Mouse (Mus musculus) monocyte, adult 5-6 weeks (primary cell): ENCODE measurements around the gene Btk. TPM values are rescaled to one million over a fixed set of nuclear protein-coding genes. Genes with fewer than 3 reads are reported as not detected.

Experiments
- ATAC-seq: fragments of 153-309, 156-312 bp; replicated peaks from 2 replicates; pipeline ENCODE4 v1.8.0; 2017; ENCODE audit warnings: mild to moderate bottlenecking; ENCODE audit not compliant: low TSS enrichment, insufficient number of reproducible peaks, severe bottlenecking, poor library complexity, low FRiP score
- total RNA-seq: library from RNA; stranded (forward); fragments of 200-1000, 200-491, 200-594 nt; gene quantifications from 3 replicates; pipeline ENCODE4 v1.2.3, GENCODE M21; 2017

Gene Btk
- total RNA-seq, 1 experiment from 2014 or later, result 82.3 TPM

DNA sequence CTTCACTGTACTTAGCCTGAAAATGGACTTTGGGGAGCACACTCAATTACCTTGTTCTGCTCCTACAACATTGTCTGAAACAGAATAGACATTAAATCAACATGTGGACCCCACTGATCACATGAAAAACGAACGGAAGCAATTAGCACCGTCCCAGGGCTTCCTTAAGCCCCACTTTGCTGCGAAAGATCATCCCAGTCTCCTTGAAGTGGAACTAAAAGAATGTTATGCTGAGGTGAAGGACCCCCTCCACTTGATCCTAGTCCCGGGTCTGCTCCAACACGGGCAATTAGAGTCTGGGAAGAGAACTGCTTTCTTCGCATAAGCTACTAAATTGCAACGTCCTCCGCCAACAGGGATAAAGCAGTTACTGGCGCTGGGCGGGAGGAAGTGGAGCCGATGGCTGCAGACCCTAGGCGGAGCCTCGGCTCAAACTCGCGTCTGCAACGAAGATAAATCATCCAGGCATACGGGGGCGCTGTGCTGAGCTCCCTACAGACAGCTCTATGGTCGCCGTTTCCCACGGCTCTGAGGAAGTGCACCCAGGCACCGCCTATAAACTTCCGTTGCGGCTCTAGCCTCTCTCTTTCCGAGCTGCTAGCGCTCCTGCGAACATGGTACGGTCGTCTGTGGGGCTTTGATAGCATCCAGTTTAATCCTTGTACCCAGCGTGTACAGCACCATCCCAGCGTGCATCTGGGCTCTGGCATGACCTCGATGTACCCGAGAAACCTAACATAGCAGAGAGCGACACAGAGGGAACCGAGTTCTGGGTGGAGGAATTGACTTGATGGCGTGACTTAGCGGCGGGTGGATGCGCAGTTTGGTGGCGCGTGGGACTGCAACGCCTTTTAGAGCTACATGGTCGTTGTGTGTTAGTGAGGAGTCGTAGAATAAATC lies 2.0 kb upstream of the Btk start, which contains the start of gene Rpl36a:
Gene Rpl36a (plus strand): TSS at position 552 of the 900 bp plus-strand sequence.
- peak; percentile 93 for ATAC-seq

- no peak for ATAC-seq
Measured at GRCm38 (mm10) chrX:134582270-134582669, 1.1 kb downstream of the Btk start.

DNA sequence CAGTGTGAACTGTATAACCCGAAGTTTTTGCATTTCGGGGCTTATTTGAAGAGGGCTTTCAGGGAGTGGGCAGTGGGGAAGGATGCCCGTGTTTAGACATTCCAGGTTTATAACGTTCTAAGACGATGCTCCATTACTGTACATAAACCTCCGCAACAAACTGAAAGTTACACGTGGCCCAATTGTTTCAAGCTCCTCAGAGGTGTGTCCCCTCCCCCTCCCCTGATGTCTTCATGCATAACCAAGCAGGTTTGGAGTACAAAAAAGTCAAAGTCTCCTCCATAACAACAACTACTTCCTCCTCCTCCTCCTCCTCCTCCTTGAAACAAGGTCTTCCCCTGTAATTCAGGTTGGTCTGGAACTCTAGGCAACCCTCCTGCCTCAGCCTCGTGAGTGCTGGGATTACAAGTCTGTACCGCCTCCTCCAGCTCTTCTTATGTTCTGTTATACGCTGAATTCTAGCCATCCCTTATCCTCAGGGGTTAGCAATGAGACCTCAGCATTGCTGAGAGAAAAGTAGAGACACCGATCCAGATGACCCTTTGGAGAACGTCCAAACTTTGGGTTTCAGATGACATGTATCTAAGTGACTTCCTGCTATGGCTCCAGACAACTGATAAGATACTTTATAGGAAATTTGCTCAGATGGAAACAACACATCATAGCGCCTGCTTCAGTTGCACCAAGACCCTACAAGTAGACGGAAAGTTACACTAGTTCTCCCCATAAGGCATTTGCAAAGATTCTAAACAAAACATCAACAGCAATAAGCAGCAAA lies 2.7 kb downstream of the Btk start:
- ATAC-seq, result no peak

DNA sequence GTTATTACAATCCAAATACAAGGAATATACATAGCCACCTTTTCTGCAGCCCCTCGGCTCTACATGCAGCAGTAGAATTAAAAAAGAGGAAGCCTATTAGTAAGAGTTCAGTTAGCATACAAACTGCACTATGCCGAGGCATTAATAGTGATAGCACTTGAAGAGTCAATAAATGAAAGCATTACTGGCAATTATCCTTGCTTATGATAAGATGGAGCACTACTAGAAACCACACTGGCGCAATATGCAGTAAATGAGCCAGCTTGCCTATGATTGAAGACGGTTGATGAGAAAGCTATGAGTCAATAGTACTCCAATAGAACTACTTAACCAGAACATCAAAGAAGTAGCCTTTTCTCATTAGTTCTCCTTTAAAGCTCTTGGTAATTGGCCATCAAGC lies 5.5 kb downstream of the Btk start:
- ATAC-seq, result no peak

- ATAC-seq, result no peak
Measured at GRCm38 (mm10) chrX:134566536-134567222, 16.7 kb downstream of the Btk start.

- ATAC-seq, result no peak
Measured at GRCm38 (mm10) chrX:134564326-134564725, 19.0 kb downstream of the Btk start.

DNA sequence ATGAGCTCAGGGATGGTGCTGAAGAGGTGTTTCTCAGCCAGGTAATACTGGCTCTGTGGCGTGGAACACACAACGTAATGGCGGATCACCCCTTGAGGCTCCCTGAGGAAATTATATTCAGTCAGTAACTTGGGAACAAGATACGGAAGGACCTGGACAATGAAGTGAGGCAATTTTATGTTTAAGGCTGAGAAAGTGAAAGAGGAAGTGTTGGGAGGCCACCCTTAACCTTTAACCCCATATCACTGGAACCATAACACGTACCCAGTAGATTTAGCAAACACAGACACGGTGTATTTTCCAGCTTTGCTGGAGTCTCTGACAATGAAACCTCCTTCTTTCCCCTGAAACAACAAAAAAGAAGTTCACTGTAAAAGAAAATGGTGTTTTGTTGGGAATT lies 28.9 kb downstream of the Btk start:
- peak; percentile 61; the same call in 1 of the 2 replicates for ATAC-seq

GRCm38 (mm10) chrX:134553326-134553725 lies 30.0 kb downstream of the Btk start:
- no peak for ATAC-seq

- no peak for ATAC-seq
Measured at GRCm38 (mm10) chrX:134550903-134551302, 32.5 kb downstream of the Btk start.

GRCm38 (mm10) chrX:134547330-134547729 lies 36.0 kb downstream of the Btk start:
- ATAC-seq, result no peak

DNA sequence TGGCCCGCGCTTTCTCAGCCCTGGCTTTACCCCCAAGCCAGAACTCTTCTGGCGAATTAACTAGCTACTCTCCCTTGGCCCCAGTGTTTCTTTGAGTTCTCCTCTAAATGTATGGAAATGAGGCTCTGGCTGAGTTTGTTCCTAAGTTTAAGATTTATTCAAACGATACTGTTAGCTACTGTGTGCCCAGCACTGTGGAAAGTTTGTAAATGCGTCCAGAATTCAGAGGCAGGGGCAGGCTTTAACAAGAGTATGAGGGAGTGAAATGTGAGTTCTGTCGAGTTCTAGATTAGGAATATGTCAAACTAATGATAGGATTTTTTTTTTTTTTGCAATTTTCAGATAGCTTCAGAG lies 41.4 kb downstream of the Btk start:
- ATAC-seq, result no peak

DNA sequence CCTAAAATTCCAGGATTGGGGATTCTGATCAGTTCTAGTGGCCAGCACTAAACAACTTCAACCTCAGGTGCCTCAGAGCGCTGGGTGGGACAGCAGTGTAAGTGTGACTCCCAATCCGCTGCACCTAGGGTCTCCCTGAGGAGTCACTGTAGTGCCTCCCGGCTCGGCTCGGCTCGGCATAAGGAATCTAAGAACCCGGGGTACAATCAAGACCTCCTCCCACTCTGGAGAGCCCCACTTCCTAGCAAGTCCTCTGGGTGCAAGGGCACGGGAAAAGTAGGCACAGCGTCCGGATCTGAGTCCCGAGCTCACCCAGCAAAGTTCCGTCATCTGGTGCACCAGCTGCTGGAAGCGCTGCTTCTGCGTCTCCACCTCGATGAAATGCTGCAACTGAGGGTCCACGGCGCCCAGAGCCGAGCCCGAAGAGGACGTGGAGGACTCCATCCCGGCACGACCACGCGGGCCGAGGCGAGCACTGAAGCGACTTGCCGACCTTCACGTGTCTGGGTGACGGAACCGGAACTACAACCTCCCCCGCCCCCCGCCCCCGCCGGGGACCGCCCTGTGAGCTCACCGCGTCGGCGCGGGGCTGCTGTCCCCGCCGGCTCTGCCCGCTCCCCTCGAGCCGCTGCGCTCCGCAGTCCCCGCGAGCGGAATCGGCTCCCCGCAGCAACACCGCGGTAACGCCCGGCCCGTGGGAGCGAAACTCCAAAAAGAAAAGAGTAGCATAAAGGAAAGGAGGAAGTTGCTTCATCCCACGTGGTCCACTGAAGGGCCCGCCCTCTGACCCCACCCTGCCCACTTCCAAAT lies 42.0 kb downstream of the Btk start, which contains the start of gene Timm8a1:
Gene Timm8a1 (minus strand): TSS at position 721 of the 810 bp plus-strand sequence.
- ATAC-seq, result peak; percentile 77

- no peak for ATAC-seq
Measured at GRCm38 (mm10) chrX:134540414-134541135, 42.8 kb downstream of the Btk start.

DNA sequence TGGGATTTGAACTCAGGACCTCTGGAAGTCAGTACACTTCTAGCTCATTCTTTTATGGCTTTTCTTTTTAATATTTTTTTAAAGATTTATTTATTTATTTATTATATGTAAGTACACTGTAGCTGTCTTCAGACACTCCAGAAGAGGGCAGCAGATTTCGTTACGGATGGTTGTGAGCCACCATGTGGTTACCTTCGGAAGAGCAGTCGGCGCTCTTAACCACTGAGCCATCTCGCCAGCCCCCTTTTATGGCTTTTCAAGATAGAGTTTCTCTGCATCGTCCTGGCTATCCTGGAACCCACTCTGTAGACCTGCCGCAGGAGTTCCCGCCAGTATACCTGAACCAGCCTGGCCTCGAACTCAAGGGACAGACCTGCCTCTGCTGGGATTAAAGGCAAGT lies 43.6 kb downstream of the Btk start:
- 0 out of 2 replicates have a peak, but pooled peaks have one; percentile 20 for ATAC-seq

DNA sequence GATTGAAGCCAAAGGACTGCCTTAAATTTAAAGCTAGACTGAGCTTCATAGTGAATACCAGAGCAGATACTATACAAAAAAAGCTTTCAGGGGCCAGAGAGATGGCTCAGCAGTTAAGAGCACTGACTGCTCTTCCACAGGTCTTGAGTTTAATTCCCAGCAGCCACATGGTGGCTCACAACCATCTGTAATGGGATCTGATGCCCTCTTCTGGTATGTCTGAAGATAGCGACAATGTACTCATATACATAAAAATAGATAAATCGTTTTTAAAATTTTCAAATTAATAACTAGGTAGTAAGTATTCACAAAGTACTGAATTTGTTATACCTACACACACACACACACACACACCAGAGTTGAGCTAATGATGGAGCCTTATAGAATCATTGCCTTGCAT lies 50.0 kb downstream of the Btk start:
- no peak for ATAC-seq

GRCm38 (mm10) chrX:134525260-134525659 lies 58.1 kb downstream of the Btk start:
- ATAC-seq, result no peak

DNA sequence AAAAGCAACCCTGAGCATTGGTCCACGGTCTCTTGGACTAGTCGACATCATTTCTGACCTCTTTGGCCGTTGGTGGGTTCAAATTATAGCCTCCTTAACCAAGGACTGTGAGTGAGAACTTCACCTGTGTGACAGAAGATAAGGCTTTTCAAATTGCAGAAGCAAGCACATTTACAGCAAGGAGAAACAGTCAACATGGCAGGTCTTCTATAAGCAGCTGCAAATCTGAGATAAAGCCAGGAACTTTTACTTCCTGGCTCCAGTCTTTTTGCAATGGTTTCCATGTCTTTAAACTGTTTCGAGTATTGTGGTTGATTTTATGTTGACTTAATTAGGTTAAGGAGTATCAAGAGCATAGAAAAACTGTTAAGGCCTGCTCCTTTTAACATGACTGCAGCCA lies 59.6 kb downstream of the Btk start:
- ATAC-seq, result no peak

DNA sequence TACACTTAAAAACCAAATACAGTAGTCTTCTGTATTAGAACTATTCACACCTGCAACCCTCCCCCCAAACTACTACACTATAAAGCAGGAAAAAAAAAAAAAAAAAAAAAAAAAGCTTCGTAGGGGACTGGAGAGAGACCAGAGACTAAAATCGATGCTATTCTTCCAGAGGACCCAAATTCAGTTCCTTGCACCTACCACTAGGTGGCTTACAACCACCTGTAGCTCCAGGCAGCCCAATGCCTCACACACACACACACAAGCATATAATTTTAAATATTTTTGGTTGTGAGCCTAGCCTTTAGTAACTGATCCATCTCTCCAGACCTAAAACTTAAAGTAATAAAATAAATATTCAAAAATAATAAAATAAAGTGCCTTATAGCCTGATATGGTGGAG lies 73.9 kb downstream of the Btk start:
- no peak for ATAC-seq
